Mouse (Mus musculus) bone marrow, adult 2 months (tissue): Measurements from ENCODE around the gene Atmin.

Experiments used
- CTCF ChIP-seq: fragments of 200-500 bp; IDR thresholded peaks from 2 replicates; pipeline ENCODE4 v1.5.1; 2011; ENCODE audit warnings: low read length, control low read depth; ENCODE audit not compliant: control insufficient read depth, insufficient read depth
- POLR2A ChIP-seq: fragments of 200-500 bp; IDR thresholded peaks from 2 replicates; pipeline ENCODE4 v1.6.1; 2011; ENCODE audit warnings: low read depth, mild to moderate bottlenecking, control low read depth, low read length, borderline replicate concordance; ENCODE audit not compliant: control insufficient read depth

- TF ChIP-seq POLR2A: no peak
- no peak for TF ChIP-seq CTCF
Measured at GRCm38 (mm10) chr8:116905836-116906235, 37.4 kb upstream of the Atmin start.
